Mouse (Mus musculus) adrenal gland, postnatal 36 days (tissue): ENCODE data around the gene Tnxb. TPM values are rescaled to one million over a fixed set of nuclear protein-coding genes. Genes with fewer than 3 reads are reported as not detected.

Source experiments
- DNase-seq, 2 experiments: peaks; one replicate each; pipeline ENCODE4 v3.0.0; 2021; ENCODE audit warnings: mixed read lengths in 1 of 2
- total RNA-seq, 2 experiments: library from RNA; stranded (reverse); gene quantifications; 2 replicates each; pipeline ENCODE4 v1.2.3; 2021

The Tnxb gene
- total RNA-seq, 2 experiments from 2014 or later, result 26.9 to 34.3 TPM

GRCm38 (mm10) chr17:34659181-34659896 lies 11.0 kb upstream of the Tnxb start:
- no peak for DNase-seq

- DNase-seq, result no peak
Observed at GRCm38 (mm10) chr17:34659897-34660214, 10.5 kb upstream of the Tnxb start.

DNA sequence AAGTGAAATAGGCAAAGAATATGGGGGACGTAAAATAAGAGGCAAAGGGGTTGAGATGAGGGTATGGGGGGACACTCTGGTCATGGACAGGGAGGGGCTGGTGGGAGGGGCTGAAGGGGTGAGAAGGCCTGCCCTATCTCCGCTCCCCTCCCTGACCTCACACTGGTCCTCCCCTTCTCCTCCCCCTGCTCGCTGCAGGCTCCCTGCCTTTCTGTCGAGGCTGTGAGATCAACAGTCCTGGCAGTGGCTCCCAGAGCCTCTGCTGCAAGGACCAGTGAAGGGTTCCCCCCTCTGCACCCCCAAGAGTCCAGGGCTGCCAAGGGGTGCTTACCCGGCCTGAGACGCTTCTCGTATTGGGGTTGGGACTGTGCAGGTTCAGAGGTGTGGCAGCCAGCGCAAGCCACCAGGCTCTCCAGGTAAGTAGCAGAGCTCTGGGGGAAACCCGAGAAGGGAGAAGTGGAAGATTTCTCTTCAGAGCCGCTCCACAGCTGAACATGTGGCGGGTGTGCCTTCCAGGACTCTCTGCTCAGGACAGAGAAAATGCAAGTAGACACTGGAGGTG lies 10.0 kb upstream of the Tnxb start:
- DNase-seq, result peak in 1 of 2 experiments; percentile 38

DNA sequence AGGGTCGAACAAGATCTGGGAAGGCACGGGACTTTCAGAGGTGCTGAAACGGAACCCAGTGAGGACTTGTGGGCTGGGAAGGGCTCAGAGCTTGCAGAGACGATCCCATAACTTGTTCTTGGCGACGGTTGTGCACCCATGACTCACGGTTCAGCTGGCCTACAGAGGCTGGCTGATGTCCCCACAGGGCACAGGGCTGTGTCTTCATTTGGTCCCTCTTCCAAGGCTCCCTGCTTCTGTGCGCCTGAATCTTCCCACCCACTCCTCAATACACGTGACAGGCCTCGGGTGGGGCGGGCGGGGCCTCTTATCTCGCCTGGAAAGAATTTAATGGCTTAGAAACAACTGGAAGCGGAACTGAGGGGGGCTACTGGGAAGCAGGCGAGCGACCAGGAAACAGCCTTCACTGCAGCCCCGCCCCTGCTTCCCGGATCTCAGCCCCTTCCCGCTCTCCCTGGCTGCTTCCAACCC lies 9.2 kb upstream of the Tnxb start:
- peak; percentile 76 to 78 for DNase-seq

DNA sequence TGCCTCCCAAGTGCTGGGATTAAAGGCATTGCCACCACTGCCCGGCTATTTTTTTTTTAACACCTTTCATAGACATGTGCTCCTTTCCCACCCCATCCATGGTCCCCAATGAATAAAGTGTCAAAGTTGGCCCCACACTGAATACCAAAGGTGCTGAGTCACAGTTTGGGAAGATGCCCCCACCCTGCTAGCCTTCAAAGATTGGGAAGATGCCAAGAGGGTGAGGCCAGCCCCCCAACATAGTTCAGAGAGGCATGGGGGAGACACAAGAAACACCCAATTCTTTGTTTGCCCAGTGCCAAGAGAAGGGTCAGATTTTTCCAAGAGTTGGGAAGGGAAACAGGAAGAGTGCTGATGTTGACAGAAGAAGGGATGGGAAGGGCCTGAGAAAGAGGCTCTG lies 7.9 kb upstream of the Tnxb start:
- no peak for DNase-seq

- no peak for DNase-seq
Observed at GRCm38 (mm10) chr17:34662978-34663377, 7.4 kb upstream of the Tnxb start.

GRCm38 (mm10) chr17:34663558-34663957 lies 6.8 kb upstream of the Tnxb start:
- no peak for DNase-seq

DNA sequence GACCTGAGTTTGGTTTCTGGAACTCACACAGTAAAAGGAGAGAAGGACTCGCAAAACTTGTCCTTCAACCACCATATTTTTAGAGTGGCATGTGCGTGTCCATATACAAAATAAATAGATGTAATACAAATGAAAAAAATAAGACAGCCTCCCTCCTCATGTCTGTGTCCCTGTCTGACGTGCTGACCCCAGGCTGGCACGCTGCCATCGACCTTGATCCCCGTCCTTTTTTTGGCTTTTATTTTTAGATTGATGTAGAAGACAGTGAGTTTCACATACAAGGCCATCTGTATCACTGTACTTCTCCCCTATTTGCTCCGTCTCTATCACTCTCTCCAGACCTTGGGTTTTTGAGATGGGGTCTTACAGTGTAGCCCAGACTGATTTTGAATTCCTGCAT lies 5.9 kb upstream of the Tnxb start:
- DNase-seq, result peak in 1 of 2 experiments; percentile 75

DNA sequence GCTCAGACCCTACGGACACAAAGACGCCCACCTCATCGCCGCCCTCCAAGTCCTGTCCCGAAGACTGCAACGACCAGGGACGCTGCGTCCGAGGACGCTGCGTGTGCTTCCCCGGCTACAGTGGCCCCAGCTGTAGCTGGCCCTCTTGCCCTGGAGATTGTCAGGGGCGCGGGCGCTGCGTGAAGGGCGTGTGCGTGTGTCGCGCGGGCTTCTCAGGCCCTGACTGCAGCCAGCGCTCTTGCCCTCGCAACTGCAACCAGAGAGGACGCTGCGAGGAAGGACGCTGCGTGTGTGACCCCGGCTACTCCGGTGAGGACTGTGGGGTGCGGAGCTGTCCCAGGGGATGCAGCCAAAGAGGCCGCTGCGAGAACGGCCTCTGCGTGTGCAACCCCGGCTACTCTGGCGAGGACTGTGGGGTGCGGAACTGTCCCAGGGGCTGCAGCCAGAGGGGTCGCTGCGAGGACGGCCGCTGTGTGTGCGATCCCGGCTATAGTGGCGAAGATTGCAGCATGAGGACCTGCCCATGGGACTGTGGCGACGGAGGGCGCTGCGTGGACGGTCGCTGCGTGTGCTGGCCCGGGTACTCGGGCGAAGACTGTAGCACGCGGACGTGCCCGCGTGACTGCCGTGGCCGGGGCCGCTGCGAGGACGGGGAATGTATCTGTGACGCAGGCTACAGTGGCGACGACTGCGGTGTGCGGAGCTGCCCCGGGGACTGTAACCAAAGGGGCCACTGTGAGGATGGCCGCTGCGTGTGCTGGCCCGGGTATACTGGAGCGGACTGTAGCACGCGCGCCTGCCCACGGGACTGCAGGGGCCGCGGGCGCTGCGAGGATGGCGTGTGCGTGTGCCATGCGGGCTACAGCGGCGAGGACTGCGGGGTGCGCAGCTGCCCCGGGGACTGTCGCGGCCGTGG lies 1.1 kb downstream of the Tnxb start:
- peak in 1 of 2 experiments; percentile 12 for DNase-seq

GRCm38 (mm10) chr17:34672246-34672792 lies 2.0 kb downstream of the Tnxb start:
- DNase-seq, result no peak

DNA sequence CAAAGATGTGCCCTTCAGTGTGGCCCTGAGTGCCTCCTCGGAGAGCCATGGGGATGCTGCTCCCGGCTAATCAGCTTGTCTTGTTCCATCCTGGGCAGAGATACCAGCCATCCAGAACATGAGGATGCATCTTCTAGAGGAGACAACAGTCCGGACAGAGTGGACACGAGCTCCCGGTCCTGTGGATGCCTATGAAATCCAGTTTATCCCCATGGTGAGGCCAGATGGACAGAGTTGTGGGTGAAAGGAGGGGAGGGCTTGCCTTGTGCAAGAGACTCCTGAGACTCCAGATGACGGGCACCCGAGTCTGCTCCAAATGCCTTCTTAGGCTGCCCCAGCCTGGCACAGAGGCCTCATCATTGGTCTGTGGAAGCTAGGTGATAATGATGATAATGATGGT lies 2.8 kb downstream of the Tnxb start:
- DNase-seq, result no peak

GRCm38 (mm10) chr17:34674524-34675204 lies 4.3 kb downstream of the Tnxb start:
- no peak for DNase-seq

- DNase-seq, result no peak
Observed at GRCm38 (mm10) chr17:34675205-34676092, 5.1 kb downstream of the Tnxb start.

- no peak for DNase-seq
Observed at GRCm38 (mm10) chr17:34676093-34676460, 5.7 kb downstream of the Tnxb start.

- DNase-seq, result no peak
Observed at GRCm38 (mm10) chr17:34676671-34677070, 6.3 kb downstream of the Tnxb start.

DNA sequence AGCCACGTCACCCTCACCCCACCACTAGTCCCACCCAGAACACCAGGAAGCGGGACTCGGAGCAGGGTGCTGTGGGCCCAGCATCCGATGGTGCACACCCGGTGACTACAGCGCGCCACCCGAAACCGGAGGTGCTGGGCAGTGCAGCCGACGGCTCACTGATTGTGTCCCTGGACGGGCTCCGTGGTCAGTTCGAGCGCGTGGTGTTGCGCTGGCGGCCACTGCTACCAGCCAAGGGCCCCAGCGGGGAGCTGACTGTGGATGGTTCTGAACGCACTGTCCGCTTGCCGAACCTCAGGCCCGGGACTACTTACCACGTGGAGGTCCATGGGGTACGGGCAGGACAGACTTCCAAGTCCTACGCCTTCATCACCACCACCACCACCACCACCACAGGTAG lies 9.9 kb downstream of the Tnxb start:
- no peak for DNase-seq

GRCm38 (mm10) chr17:34680621-34681020 lies 10.3 kb downstream of the Tnxb start:
- DNase-seq, result no peak

DNA sequence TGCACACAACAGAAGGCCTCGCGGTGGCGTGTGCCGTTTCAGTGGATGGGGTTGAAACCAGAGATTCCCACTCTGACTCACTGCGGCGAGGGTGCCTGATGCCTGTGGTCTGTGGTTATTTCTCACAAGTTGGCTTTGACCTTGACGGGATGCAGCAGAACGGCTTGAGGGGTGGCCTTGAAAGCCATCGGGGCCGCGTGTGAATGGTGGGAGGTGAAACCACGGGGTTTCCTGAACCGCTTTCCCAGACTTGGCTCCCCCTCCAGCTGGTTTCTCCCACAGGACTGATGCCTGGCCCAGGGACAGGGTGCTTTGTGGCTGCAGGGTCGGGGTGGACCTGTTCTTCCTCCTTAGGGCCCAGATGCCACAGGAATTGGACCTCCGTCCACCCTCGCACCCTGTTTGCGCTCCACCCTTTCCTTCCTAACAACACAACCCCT lies 10.8 kb downstream of the Tnxb start:
- DNase-seq, result peak; percentile 79 to 80

DNA sequence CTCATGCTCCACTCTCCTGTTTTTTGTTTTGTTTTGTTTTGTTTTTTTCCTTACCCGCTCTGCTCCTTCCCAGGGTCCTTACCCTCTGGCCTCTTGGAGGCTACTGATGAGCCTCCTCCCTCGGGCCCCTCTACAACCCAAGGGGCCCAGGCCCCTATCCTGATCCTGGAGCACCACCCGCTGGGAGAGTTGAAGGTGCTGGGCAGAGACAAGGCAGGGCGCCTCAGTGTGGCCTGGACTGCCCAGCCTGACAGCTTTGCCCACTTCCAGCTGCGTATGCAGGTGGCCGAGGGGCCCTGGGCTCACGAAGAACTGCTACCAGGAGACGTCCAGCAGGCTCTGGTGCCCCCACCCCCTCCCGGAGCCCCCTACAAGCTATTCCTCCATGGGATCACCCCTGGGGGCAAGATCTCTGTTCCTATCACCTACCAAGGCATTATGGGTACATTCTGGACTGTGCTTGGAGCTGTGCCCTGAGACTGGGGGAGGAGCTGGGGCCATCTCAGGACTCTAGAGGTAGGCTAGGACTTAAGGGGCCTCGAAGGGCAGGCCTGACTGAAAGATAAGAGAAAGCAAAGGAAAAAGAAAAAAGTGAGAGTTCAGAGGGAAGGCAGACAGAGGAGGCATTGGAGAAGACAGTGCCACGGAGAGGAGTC lies 11.7 kb downstream of the Tnxb start:
- DNase-seq, result peak; percentile 33 to 61

DNA sequence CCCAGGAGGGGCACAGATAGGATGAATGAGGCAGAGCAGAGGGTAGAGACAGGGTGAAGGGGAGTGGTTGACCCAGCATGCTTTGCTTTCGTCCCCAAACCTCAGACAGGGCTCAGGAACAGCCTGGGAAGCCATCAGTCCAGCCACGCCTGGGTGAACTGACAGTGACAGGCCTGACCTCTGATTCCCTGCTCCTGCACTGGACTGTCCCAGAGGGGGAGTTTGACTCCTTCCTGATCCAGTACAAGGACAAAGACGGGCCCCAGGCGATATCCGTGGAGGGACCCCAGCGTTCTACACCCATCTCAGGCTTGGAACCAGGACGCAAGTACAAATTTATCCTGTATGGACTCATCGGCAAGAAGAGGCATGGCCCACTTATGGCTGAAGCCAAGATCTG lies 12.8 kb downstream of the Tnxb start:
- no peak for DNase-seq
